Mouse (Mus musculus) large intestine, adult 2 months (tissue): ENCODE data around the gene Hbb-bs. TPM values are rescaled to one million over a fixed set of nuclear protein-coding genes. Genes with fewer than 3 reads are reported as not detected.
"Not testable (repeated sequence)": the region's sequence is repeated elsewhere in the genome, so short reads cannot be mapped to it uniquely, and the experiment has no call there.

ENCODE experiments used
- DNase-seq: peaks from one replicate; pipeline ENCODE4 v3.0.0-alpha.2; 2012; ENCODE audit warnings: low read depth, low spot score
- WGBS: fragments of 180-500 bp; shearing (Covaris S2); methylation state at CpG from one replicate; pipeline ENCODE4 v1.1.7; 2018; 5-methylcytosine and 5-hydroxymethylcytosine counted together
- polyA plus RNA-seq: library from polyadenylated mRNA; depleted of rRNA; stranded (reverse); fragments of >200 nt; gene quantifications from 2 replicates; pipeline ENCODE4 v1.2.3, GENCODE M21; 2012; rRNA removed

Gene Hbb-bs
- polyA plus RNA-seq = 97.3 and 114 TPM in 2 replicates

- no peak for DNase-seq
- 90% methylated on average over 4 of the region's 4 CpGs for WGBS
Measured at GRCm38 (mm10) chr7:103827808-103828207, at the start of gene Hbb-bs. Gene Hbb-bs, minus strand, starts transcription at chr7:103828096.

- no peak for DNase-seq
- 78% methylated on average over 2 of the region's 2 CpGs for WGBS
Measured at GRCm38 (mm10) chr7:103877093-103877492, 49.2 kb upstream of the Hbb-bs start.

- 28% methylated on average over 5 of the region's 5 CpGs for WGBS
- DNase-seq = no peak
Measured at GRCm38 (mm10) chr7:103874451-103874850, 46.6 kb upstream of the Hbb-bs start.

- WGBS = 0% methylated on average over 1 of the region's 1 CpGs
- no peak for DNase-seq
Measured at GRCm38 (mm10) chr7:103873064-103873463, 45.2 kb upstream of the Hbb-bs start.

- DNase-seq = no peak
Measured at GRCm38 (mm10) chr7:103870667-103871066, 42.8 kb upstream of the Hbb-bs start.

- no peak for DNase-seq
Measured at GRCm38 (mm10) chr7:103865716-103866115, 37.8 kb upstream of the Hbb-bs start.

GRCm38 (mm10) chr7:103861531-103861930 is 33.6 kb upstream of the Hbb-bs start:
- 72% methylated on average over 3 of the region's 3 CpGs for WGBS
- DNase-seq = no peak

- DNase-seq = no peak
- 19% methylated on average over 1 of the region's 1 CpGs for WGBS
Measured at GRCm38 (mm10) chr7:103860855-103861254, 33.0 kb upstream of the Hbb-bs start.

GRCm38 (mm10) chr7:103859076-103859475 is 31.2 kb upstream of the Hbb-bs start:
- DNase-seq = no peak
- WGBS = 40% methylated on average over 2 of the region's 2 CpGs

- no peak for DNase-seq
- 63% methylated on average over 1 of the region's 1 CpGs for WGBS
Measured at GRCm38 (mm10) chr7:103854669-103855068, 26.8 kb upstream of the Hbb-bs start.

GRCm38 (mm10) chr7:103853090-103853489 is 25.2 kb upstream of the Hbb-bs start, which contains the start of gene Hbb-y:
Gene Hbb-y, minus strand, starts transcription at chr7:103853216.
- DNase-seq = no peak
- WGBS = 48% methylated on average over 2 of the region's 2 CpGs

- DNase-seq = no peak
- 47% methylated on average over 2 of the region's 2 CpGs for WGBS
Measured at GRCm38 (mm10) chr7:103844525-103845325, 16.8 kb upstream of the Hbb-bs start.

GRCm38 (mm10) chr7:103843034-103843433 is 15.1 kb upstream of the Hbb-bs start, which contains the start of gene Hbb-bh1:
Gene Hbb-bh1, minus strand, starts transcription at chr7:103843164.
- WGBS = 75% methylated on average over 2 of the region's 2 CpGs
- no peak for DNase-seq

GRCm38 (mm10) chr7:103840268-103840667 is 12.4 kb upstream of the Hbb-bs start, which contains the start of gene Hbb-bh2:
Gene Hbb-bh2, minus strand, starts transcription at chr7:103840520.
- no peak for DNase-seq
- WGBS = 58% methylated on average over 3 of the region's 3 CpGs

- not testable (repeated sequence) for DNase-seq
- no CpG with 5 or more reads among the region's 2 CpGs for WGBS
Measured at GRCm38 (mm10) chr7:103827139-103827538, 757 bp downstream of the Hbb-bs start.

GRCm38 (mm10) chr7:103826255-103826887 is 1.5 kb downstream of the Hbb-bs start:
- WGBS = 55% methylated on average over 3 of the region's 3 CpGs
- no peak for DNase-seq

GRCm38 (mm10) chr7:103825536-103826254 is 2.2 kb downstream of the Hbb-bs start:
- WGBS = 87% methylated on average over 3 of the region's 3 CpGs
- no peak for DNase-seq

GRCm38 (mm10) chr7:103824597-103824996 is 3.3 kb downstream of the Hbb-bs start:
- no peak for DNase-seq
- whole genome bisulfite sequencing = 64% methylated on average over 2 of the region's 2 CpGs

- not testable (repeated sequence) for DNase-seq
- 75% methylated on average over 1 of the region's 2 CpGs for WGBS
Measured at GRCm38 (mm10) chr7:103815085-103815484, 12.8 kb downstream of the Hbb-bs start.

GRCm38 (mm10) chr7:103813766-103814165 is 14.1 kb downstream of the Hbb-bs start, which contains the start of gene Hbb-bt:
Gene Hbb-bt, minus strand, starts transcription at chr7:103813996.
- DNase-seq = no peak
- 77% methylated on average over 3 of the region's 3 CpGs for WGBS
